Mouse (Mus musculus) layer of hippocampus, adult 18-20 months (tissue): ENCODE measurements at regions not wholly inside any gene's neighbourhood (a gene's known extent, or its start where the extent isn't known, plus 50 kb on each side); places are given as distances from the start of the nearest gene placed in this dataset.
A peak's percentile ranks its signal among the peaks of the same experiment; 100 is the strongest.

Experiments
- DNase-seq, 2 experiments: peaks; one replicate each; pipeline ENCODE4 v3.0.0; 2022; ENCODE audit warnings: low spot score in 2 of 2

- peak in 1 of 2 experiments; percentile 51 for DNase-seq
Observed at GRCm38 (mm10) chr5:120251697-120252401, 135.6 kb downstream of the Rbm19 start.

GRCm38 (mm10) chr5:120252551-120252950 lies 136.3 kb downstream of the Rbm19 start:
- DNase-seq: no peak

GRCm38 (mm10) chr5:120262715-120263273 lies 146.5 kb downstream of the Rbm19 start:
- no peak for DNase-seq

- peak in 1 of 2 experiments; percentile 39 for DNase-seq
Observed at GRCm38 (mm10) chr5:120269416-120269860, 153.2 kb downstream of the Rbm19 start.

GRCm38 (mm10) chr5:120270887-120271616 lies 154.8 kb downstream of the Rbm19 start:
- no peak for DNase-seq

GRCm38 (mm10) chr5:120276229-120276628 lies 155.3 kb upstream of the Lhx5 start:
- DNase-seq: no peak

- no peak for DNase-seq
Observed at GRCm38 (mm10) chr5:120280321-120280720, 151.2 kb upstream of the Lhx5 start.

GRCm38 (mm10) chr5:120280991-120281602 lies 150.4 kb upstream of the Lhx5 start:
- no peak for DNase-seq

GRCm38 (mm10) chr5:120281840-120282565 lies 149.5 kb upstream of the Lhx5 start:
- no peak for DNase-seq

GRCm38 (mm10) chr5:120284625-120285024 lies 146.9 kb upstream of the Lhx5 start:
- DNase-seq: no peak

GRCm38 (mm10) chr5:120285036-120285435 lies 146.5 kb upstream of the Lhx5 start:
- no peak for DNase-seq

GRCm38 (mm10) chr5:120286787-120287186 lies 144.7 kb upstream of the Lhx5 start:
- no peak for DNase-seq

GRCm38 (mm10) chr5:120288036-120288684 lies 143.3 kb upstream of the Lhx5 start:
- no peak for DNase-seq

- no peak for DNase-seq
Observed at GRCm38 (mm10) chr5:120294526-120295078, 136.9 kb upstream of the Lhx5 start.

GRCm38 (mm10) chr5:120297190-120297589 lies 134.3 kb upstream of the Lhx5 start:
- no peak for DNase-seq

GRCm38 (mm10) chr5:120297665-120298282 lies 133.7 kb upstream of the Lhx5 start:
- DNase-seq: no peak

GRCm38 (mm10) chr5:120301672-120302071 lies 129.8 kb upstream of the Lhx5 start:
- no peak for DNase-seq

GRCm38 (mm10) chr5:120302307-120302706 lies 129.2 kb upstream of the Lhx5 start:
- no peak for DNase-seq

GRCm38 (mm10) chr5:120304295-120304701 lies 127.2 kb upstream of the Lhx5 start:
- no peak for DNase-seq

- no peak for DNase-seq
Observed at GRCm38 (mm10) chr5:120312299-120312698, 119.2 kb upstream of the Lhx5 start.
